In the genomic region with DNA sequence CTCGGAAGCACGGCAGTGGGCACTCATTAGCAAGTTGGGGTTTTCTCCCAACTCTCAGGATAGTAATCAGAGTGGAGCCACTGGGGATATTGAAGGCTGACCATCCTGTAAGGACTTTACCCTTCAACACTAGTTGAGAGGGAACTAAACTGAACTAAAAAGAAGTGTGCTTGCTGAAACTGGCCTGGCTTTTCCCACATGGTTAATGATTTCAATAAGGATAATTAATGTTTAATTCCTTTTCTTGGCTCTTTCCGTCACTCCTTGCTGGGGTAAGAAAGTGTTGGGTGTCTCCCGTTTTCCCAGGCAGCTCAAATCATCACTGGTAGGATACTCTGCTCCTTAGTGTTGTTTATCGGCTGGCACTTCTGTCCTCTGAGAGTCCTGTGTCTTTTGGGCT, we compare ENCODE assay signal across 15 mouse cellular contexts.
DNase-seq lines count a peak whose midpoint lies in the region; ATAC-seq and TF ChIP-seq lines count a peak whose summit lies in the region.
"Had no signal": no experiment of that assay in that cellular context is flagged by ENCODE, and none has a peak within 500 bp of the region (broad histone marks: within the 10 kb centered on the region; RNA-seq: fewer than 3 reads in every experiment).

No protein-coding gene starts in this region.

- TF ChIP-seq CTCF in brain, embryonic 14.5 days (IDR thresholded peaks at IDR 0.05; ENCODE audit: borderline replicate concordance, extremely low read depth, insufficient read depth, insufficient read length), result no peak

- ATAC-seq in forebrain, embryonic 12.5 days (ENCODE audit: low FRiP score), result no peak
- ATAC-seq in forebrain, embryonic 11.5 days (replicated peaks; ENCODE audit: low FRiP score), result no peak
- ATAC-seq: activated CD4-positive, CD25-positive, alpha-beta regulatory T cell, adult 4 months had no signal

- no peak overlapping the region for H3K9ac ChIP-seq in forebrain, embryonic 12.5 days
- no peak overlapping the region for H3K9ac ChIP-seq in forebrain, embryonic 11.5 days (ENCODE audit: low read length)
- H3K9ac ChIP-seq: heart, embryonic 12.5 days; midbrain, embryonic 13.5 days; neural tube, embryonic 13.5 days had no signal

- peaks cover 27% of the 10 kb centered on the region for H3K4me1 ChIP-seq in forebrain, embryonic 12.5 days
- H3K4me1 ChIP-seq in forebrain, embryonic 11.5 days (replicated peaks; ENCODE audit: control insufficient read depth, insufficient read depth, low read length), result no peaks in the 10 kb centered on the region; the same call in 1 of the 2 replicates
- H3K4me1 ChIP-seq: heart, embryonic 12.5 days had no signal

- no peaks in the 10 kb centered on the region for H3K27me3 ChIP-seq in forebrain, embryonic 12.5 days
- H3K27me3 ChIP-seq in forebrain, embryonic 11.5 days (ENCODE audit: control insufficient read depth, insufficient read depth, low read length), result no peaks in the 10 kb centered on the region
- H3K27me3 ChIP-seq: heart, embryonic 12.5 days; midbrain, embryonic 13.5 days; neural tube, embryonic 13.5 days had no signal

- H3K27ac ChIP-seq in forebrain, embryonic 12.5 days, result peak overlapping the region; percentile 71
- no peak overlapping the region for H3K27ac ChIP-seq in forebrain, embryonic 11.5 days (ENCODE audit: low read depth, low read length)
- H3K27ac ChIP-seq: midbrain, embryonic 13.5 days had no signal

- no peak for DNase-seq in forebrain, embryonic 11.5 days (ENCODE audit: low spot score)
- DNase-seq in brain, embryonic 14.5 days (ENCODE audit: low read depth), result peak; percentile 13
- peak; percentile 88 for DNase-seq in kidney, adult 9 months
- peak; percentile 21 to 46 for DNase-seq in kidney, postnatal 25 days
- DNase-seq in cerebellum, adult 11 months, result no peak
- no peak for DNase-seq in urinary bladder, postnatal 14 days (ENCODE audit: low spot score)
- DNase-seq: adrenal gland, postnatal 10 days; cerebellum, adult 2 months; thymus, postnatal 14 days had no signal

- H3K4me2 ChIP-seq in forebrain, embryonic 12.5 days, result no peak overlapping the region
- no peak overlapping the region for H3K4me2 ChIP-seq in forebrain, embryonic 11.5 days (ENCODE audit: low read depth, low read length, severe bottlenecking)
- H3K4me2 ChIP-seq: heart, embryonic 12.5 days had no signal

- H3K9me3 ChIP-seq in forebrain, embryonic 12.5 days, result no peaks in the 10 kb centered on the region
- no peaks in the 10 kb centered on the region for H3K9me3 ChIP-seq in forebrain, embryonic 11.5 days (ENCODE audit: control insufficient read depth, low read length)
- H3K9me3 ChIP-seq: G1E; heart, embryonic 12.5 days; midbrain, embryonic 13.5 days; neural tube, embryonic 13.5 days had no signal

- no peak overlapping the region for H3K4me3 ChIP-seq in forebrain, embryonic 12.5 days (replicated peaks)
- H3K4me3 ChIP-seq in forebrain, embryonic 11.5 days (ENCODE audit: low read depth, low read length), result no peak overlapping the region
- H3K4me3 ChIP-seq: heart, embryonic 12.5 days; midbrain, embryonic 13.5 days; neural tube, embryonic 13.5 days had no signal

- no peaks in the 10 kb centered on the region for H3K36me3 ChIP-seq in forebrain, embryonic 12.5 days (replicated peaks)
- no peaks in the 10 kb centered on the region for H3K36me3 ChIP-seq in forebrain, embryonic 11.5 days (ENCODE audit: control insufficient read depth, insufficient read depth, low read length)
- H3K36me3 ChIP-seq: G1E; heart, embryonic 12.5 days; midbrain, embryonic 13.5 days; neural tube, embryonic 13.5 days had no signal

- TF ChIP-seq POLR2A in brain, embryonic 14.5 days (IDR thresholded peaks at IDR 0.05; ENCODE audit: borderline replicate concordance, extremely low read depth, insufficient read depth, insufficient read length, poor library complexity, severe bottlenecking), result no peak

- WGBS in forebrain, embryonic 12.5 days, result 54% methylated on average over 5 of the region's 5 CpGs
- WGBS in forebrain, embryonic 11.5 days, result 57% methylated on average over 5 of the region's 5 CpGs

Comparison
In these comparisons a context has a peak if more than half of its experiments do, and no peak if none do; other contexts are left out.
1. DNase-seq: peak in brain, embryonic 14.5 days (single experiment), kidney, adult 9 months (single experiment) and kidney, postnatal 25 days (2 of 2); none in forebrain, embryonic 11.5 days (single experiment), cerebellum, adult 11 months (single experiment) and urinary bladder, postnatal 14 days (single experiment).